Mouse (Mus musculus) limb, embryonic 15.5 days (tissue): ENCODE measurements around the gene Ndufa5. TPM values are rescaled to one million over a fixed set of nuclear protein-coding genes. Genes with fewer than 3 reads are reported as not detected.
A peak's percentile ranks its signal among the peaks of the same experiment; 100 is the strongest.

Experiments used
- ATAC-seq: fragments of 200-750 bp; cut with Nextera tagmentation; 2 replicates; pipeline ENCODE4 v1.8.0; 2017; ENCODE audit warnings: low read depth, moderate TSS enrichment; ENCODE audit not compliant: insufficient number of reproducible peaks, low FRiP score, low TSS enrichment
- H3K27ac ChIP-seq: fragments of 300-500 bp; sonication (generic); 2 replicates; pipeline ENCODE4 v1.5.1; 2015; ENCODE audit warnings: moderate library complexity, mild to moderate bottlenecking, inconsistent platforms
- H3K27me3 ChIP-seq: fragments of 300-500 bp; sonication (generic); 2 replicates; pipeline ENCODE4 v1.6.1; 2015; ENCODE audit warnings: inconsistent platforms
- H3K36me3 ChIP-seq: fragments of 300-500 bp; sonication (generic); 2 replicates; pipeline ENCODE4 v1.6.1; 2015; ENCODE audit warnings: inconsistent platforms
- H3K4me1 ChIP-seq: fragments of 300-500 bp; sonication (generic); 2 replicates; pipeline ENCODE4 v1.6.1; 2015; ENCODE audit warnings: inconsistent platforms
- H3K4me2 ChIP-seq: fragments of 300-500 bp; sonication (generic); 2 replicates; pipeline ENCODE4 v1.6.1; 2015; ENCODE audit warnings: mild to moderate bottlenecking, inconsistent platforms
- H3K4me3 ChIP-seq: fragments of 300-500 bp; sonication (generic); 2 replicates; pipeline ENCODE4 v1.5.1; 2015; ENCODE audit warnings: mild to moderate bottlenecking, inconsistent platforms
- H3K9ac ChIP-seq: fragments of 300-500 bp; sonication (generic); 2 replicates; pipeline ENCODE4 v1.6.1; 2015; ENCODE audit warnings: inconsistent platforms
- H3K9me3 ChIP-seq: fragments of 300-500 bp; sonication (generic); 2 replicates; pipeline ENCODE4 v1.6.1; 2016; ENCODE audit warnings: inconsistent platforms
- WGBS: fragments of 180-500 bp; shearing (Covaris S2); methylation state at CpG from one replicate; pipeline ENCODE4 v1.1.7; 2015; 5-methylcytosine and 5-hydroxymethylcytosine counted together
- polyA plus RNA-seq: library from polyadenylated mRNA; unstranded; fragments of >200 nt; fragmentation: Nextera tagmentation; extraction: Ambion mirVana; gene quantifications from 2 replicates; pipeline ENCODE4 v1.2.1, GENCODE M21; 2015

The Ndufa5 gene
- polyA plus RNA-seq: 305 and 311 TPM in 2 replicates

DNA sequence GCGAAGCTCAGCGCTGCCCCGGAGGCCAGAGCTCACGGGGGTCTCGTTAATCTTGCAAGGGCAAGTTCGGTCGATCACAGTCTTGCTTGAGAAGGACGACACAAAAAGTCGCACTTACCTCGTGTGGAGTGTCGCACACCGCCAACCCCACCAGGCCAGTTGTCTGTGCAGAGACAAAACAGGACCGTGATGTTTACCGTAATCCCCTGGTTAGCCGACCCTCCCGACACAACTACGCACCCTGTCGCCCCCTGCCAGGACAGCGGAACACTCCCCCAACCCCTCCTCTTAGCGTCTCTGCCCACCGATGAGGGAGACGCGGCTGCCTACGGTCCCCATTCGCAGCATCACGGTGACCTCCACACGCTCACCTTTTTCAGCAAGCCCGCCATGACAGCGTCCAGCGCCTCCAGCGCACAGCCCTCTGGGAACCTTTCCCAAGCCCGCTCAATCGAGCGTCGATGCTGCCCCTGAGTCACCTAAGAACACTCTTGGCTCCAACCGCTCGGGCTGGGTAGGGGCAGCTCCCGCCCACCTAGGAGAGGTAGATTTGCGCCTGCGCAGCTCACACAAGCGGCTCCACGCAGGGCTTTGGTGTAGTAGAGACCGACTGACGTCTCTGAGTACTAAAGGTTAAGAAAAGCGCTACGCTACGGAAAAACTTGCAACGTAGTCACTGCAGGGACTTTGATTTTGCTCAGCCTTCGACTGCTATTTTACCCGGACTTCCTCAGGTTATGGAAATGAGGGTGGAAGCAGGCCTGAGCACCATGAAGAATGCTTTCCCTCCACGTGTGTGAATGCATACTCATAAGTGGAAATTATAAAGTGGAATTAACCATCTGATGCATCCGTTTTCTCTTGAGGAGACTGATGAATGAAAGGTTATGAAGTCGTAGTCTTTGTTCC is at the start of gene Ndufa5:
Ndufa5 (minus strand) TSS at position 859 of the 909 bp plus-strand sequence.
- ATAC-seq: peak; percentile 95
- Histone ChIP-seq H3K9me3 (no peaks in the 10 kb centered on the region), H3K27ac (peak within 1 kb of the TSS; percentile 72), H3K4me2 (peak within 1 kb of the TSS; percentile 63), H3K4me1 (peaks cover 18% of the 10 kb centered on the region), H3K4me3 (peak within 1 kb of the TSS; percentile 77), H3K27me3 (no peaks in the 10 kb centered on the region), H3K9ac (peak within 1 kb of the TSS; percentile 64), H3K36me3 (peaks cover 6% of the 10 kb centered on the region)
- under 1% methylated on average over 53 of the region's 53 CpGs for WGBS

DNA sequence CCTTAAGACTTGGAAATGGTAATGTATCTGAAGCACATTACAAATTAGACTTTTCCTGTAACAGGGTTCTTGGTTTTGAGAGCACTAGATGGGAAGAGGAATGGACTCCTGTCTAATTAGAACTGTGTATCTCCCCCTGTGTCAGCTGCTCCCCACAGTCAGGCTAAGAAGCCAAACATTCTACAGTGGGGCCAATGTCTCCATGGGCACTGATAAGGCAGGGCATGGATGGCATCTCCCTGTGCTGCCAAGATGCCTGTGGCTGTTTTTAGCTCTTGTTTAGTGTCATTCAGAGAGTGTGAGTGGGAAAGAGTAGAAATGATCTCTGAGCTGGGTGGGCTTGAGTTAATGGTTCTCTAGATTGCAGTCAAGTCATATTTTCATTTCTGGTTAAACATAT is 45.5 kb upstream of the Ndufa5 start:
- no peak for ATAC-seq
- Histone ChIP-seq H3K9me3 (no peaks in the 10 kb centered on the region), H3K27ac (no peak overlapping the region), H3K4me1 (no peaks in the 10 kb centered on the region), H3K27me3 (no peaks in the 10 kb centered on the region), H3K4me3 (no peak overlapping the region), H3K4me2 (no peak overlapping the region), H3K36me3 (no peaks in the 10 kb centered on the region), H3K9ac (no peak overlapping the region)

DNA sequence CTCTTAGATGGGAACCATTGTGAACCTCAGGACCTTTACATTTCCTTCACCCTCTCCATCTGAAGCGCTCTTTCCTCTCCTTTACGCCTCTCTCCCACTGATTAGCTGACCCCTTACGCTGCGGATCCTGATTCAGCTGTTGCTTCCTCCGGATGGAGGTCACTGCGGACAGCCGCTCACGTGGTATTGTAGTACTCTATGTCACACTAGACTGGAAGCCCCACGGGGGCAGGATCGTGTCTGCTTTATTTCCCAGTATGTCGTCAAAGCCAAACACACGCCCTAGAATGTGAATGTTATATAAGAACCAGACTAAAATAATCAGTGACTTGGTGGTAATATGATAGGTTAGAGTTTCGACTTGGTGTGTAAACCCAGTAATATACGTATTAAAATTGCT is 44.6 kb upstream of the Ndufa5 start:
- WGBS: 87% methylated on average over 14 of the region's 14 CpGs
- no peak overlapping the region for H3K4me3 ChIP-seq
- H3K27ac ChIP-seq: no peak overlapping the region

DNA sequence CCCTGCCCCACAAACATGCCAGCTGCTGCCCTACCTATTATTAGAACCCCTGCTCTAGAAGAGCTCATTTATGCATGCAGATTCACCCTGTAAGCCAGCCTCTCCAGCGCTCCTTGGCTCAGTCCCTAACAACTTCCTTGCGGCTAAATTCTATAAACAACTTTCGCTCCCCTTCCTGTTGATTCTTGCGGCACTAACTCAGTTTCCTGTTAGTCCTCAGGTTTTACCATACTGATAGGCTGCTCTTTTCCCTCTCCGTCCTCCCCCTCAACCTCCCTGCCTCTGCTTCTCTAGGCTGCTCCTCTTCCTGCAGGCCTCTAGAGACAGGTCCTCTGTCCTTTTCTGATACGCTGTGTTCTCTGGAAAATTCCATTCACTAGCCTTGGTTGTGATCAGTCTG is 43.3 kb upstream of the Ndufa5 start:
- no peaks in the 10 kb centered on the region for H3K27me3 ChIP-seq
- no peaks in the 10 kb centered on the region for H3K9me3 ChIP-seq
- H3K4me2 ChIP-seq: no peak overlapping the region
- no peak overlapping the region for H3K27ac ChIP-seq
- H3K36me3 ChIP-seq: no peaks in the 10 kb centered on the region
- H3K9ac ChIP-seq: no peak overlapping the region
- WGBS: 73% methylated on average over 6 of the region's 6 CpGs
- no peak overlapping the region for H3K4me3 ChIP-seq
- no peaks in the 10 kb centered on the region for H3K4me1 ChIP-seq
- no peak for ATAC-seq

More for the DNA sequence above, 44.6 kb upstream of the Ndufa5 start:
- Histone ChIP-seq H3K9ac (no peak overlapping the region), H3K36me3 (no peaks in the 10 kb centered on the region), H3K9me3 (no peaks in the 10 kb centered on the region), H3K4me2 (no peak overlapping the region), H3K4me1 (no peaks in the 10 kb centered on the region), H3K27me3 (no peaks in the 10 kb centered on the region)
- no peak for ATAC-seq

DNA sequence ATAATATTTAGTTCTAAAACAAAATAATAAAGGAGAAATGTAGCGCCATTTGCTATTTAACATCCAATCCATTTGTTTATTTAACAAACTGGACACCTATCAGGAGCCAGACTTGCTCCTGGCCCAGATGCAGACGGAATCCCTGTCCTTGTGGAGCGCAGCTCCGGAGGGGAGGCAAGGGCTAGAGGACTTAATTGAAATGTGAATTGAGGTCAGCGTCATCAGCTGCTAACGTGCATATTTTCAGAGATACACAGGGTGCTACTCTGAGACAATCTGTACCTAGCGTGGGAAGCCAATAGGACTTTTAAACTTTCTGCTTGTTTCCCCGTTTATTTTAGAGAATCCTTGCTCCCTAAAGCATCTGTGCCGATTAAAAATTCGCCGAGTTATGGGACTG is 42.5 kb upstream of the Ndufa5 start:
- Histone ChIP-seq H3K9me3 (no peaks in the 10 kb centered on the region), H3K27me3 (no peaks in the 10 kb centered on the region), H3K4me3 (no peak overlapping the region), H3K27ac (no peak overlapping the region), H3K9ac (no peak overlapping the region), H3K4me2 (no peak overlapping the region), H3K4me1 (no peaks in the 10 kb centered on the region), H3K36me3 (no peaks in the 10 kb centered on the region)
- ATAC-seq: no peak
- WGBS: 70% methylated on average over 11 of the region's 11 CpGs

DNA sequence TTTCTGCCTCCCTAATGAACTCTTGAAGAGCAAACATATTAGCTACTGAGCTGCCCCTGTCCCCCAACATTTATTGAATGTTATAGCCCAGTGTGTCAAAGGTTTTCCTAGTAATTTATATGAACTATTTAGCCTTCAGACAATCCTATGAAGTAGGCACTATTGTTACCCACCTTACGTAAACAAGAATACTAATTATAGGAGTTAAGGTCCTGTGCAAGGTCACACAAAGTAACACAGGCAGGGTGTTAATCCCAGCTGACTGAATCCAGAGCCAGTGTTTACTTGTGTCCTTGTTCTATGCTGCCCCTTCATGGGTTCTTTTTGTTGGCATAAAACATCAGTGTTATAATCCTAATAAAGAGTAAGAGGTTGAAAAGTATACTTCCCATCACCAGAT is 41.9 kb upstream of the Ndufa5 start:
- H3K27ac ChIP-seq: no peak overlapping the region
- no peak overlapping the region for H3K4me2 ChIP-seq
- no peak overlapping the region for H3K9ac ChIP-seq
- ATAC-seq: no peak
- no peaks in the 10 kb centered on the region for H3K4me1 ChIP-seq
- WGBS: 65% methylated on average over 1 of the region's 1 CpGs
- no peaks in the 10 kb centered on the region for H3K27me3 ChIP-seq
- no peaks in the 10 kb centered on the region for H3K9me3 ChIP-seq
- no peak overlapping the region for H3K4me3 ChIP-seq
- H3K36me3 ChIP-seq: no peaks in the 10 kb centered on the region

DNA sequence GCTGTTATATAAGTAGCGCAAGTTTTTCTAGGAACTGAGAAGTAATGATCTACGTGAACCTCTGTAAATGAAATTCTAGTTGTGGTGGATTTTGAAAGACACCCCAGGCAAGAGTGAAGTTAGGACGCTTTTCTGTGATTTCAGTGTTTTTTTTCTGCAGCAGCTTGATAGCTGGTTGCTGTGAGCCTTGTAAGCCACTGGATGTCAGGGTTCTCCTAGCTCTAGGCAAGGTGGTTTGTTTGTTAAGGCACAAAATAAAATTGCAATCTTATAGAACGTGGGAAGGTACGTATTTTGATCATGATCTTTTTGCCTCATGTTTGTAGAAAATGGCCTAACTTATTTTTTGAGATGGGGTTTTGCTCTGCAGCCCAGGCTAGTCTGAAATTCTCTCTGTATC is 41.1 kb upstream of the Ndufa5 start:
- 76% methylated on average over 5 of the region's 5 CpGs for WGBS
- Histone ChIP-seq H3K4me1 (no peaks in the 10 kb centered on the region), H3K4me2 (no peak overlapping the region), H3K27ac (no peak overlapping the region), H3K36me3 (no peaks in the 10 kb centered on the region), H3K9ac (no peak overlapping the region), H3K4me3 (no peak overlapping the region), H3K9me3 (no peaks in the 10 kb centered on the region), H3K27me3 (no peaks in the 10 kb centered on the region)
- ATAC-seq: no peak

DNA sequence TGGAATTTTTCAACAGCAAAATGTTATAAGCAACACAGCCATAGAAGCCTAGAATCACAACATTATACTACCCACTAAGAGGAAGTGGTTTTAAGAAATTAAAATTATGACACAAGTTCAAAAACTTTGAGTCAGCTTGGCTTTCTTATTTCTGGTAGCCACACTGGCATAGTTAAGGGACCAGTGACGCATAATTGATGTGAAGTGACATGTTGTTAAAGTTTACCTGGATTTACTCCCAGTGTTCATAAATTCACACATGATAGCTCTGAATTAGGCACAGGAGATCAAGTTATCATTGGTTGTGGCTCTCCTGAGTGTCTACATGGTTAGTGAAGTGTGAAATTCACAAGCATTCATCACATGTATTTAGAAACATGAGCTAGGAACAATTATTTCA is 37.1 kb upstream of the Ndufa5 start:
- H3K27ac ChIP-seq: no peak overlapping the region
- H3K36me3 ChIP-seq: no peaks in the 10 kb centered on the region
- H3K4me3 ChIP-seq: no peak overlapping the region
- no peaks in the 10 kb centered on the region for H3K4me1 ChIP-seq
- no peaks in the 10 kb centered on the region for H3K27me3 ChIP-seq
- no peaks in the 10 kb centered on the region for H3K9me3 ChIP-seq
- WGBS: 84% methylated on average over 1 of the region's 1 CpGs
- H3K9ac ChIP-seq: no peak overlapping the region
- ATAC-seq: no peak
- H3K4me2 ChIP-seq: no peak overlapping the region

DNA sequence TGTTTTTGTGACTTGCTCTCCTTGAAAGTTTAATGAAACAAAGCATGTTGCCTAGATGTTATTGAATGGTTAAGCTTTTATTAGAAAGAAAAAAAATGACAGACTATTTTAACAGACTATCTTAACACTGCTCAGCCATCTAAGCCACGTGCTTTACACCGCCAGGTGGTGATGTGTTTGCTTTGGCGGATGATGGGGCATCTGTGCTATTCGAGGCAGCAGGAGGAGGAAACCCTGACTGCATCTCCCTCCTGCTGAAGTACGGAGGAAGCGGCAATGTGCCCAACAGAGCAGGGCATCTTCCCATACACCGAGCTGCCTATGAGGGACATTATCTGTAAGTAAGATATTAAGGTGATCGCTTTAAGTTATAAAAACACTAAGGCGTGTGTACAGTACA is 36.3 kb upstream of the Ndufa5 start:
- no peak for ATAC-seq
- no peak overlapping the region for H3K27ac ChIP-seq
- no peak overlapping the region for H3K4me2 ChIP-seq
- H3K9ac ChIP-seq: no peak overlapping the region
- no peaks in the 10 kb centered on the region for H3K4me1 ChIP-seq
- H3K9me3 ChIP-seq: no peaks in the 10 kb centered on the region
- H3K36me3 ChIP-seq: no peaks in the 10 kb centered on the region
- H3K4me3 ChIP-seq: no peak overlapping the region
- 73% methylated on average over 9 of the region's 9 CpGs for WGBS
- no peaks in the 10 kb centered on the region for H3K27me3 ChIP-seq

DNA sequence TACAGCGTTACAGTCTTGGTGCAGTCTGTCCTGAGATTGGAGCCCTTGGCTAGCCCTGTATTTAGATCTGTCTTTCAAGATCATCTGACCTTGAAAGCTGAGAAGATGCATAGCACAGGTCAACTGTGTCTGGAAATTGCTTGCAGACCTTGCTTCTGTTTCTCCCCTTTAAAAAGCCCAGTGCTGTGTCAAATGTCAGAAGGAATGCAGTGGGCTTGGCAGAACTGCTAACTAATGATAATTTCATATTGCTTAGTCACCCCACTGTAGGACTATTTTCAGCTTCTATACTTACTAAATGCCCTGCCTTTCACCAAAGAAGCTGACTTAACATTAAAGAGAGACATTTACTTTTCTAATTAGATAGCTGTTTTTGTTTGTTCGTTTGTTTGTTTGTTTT is 27.7 kb upstream of the Ndufa5 start:
- Histone ChIP-seq H3K4me2 (no peak overlapping the region), H3K9ac (no peak overlapping the region), H3K4me1 (no peaks in the 10 kb centered on the region), H3K9me3 (no peaks in the 10 kb centered on the region), H3K4me3 (no peak overlapping the region), H3K36me3 (no peaks in the 10 kb centered on the region), H3K27me3 (no peaks in the 10 kb centered on the region), H3K27ac (no peak overlapping the region)
- no peak for ATAC-seq
- WGBS: 72% methylated on average over 2 of the region's 2 CpGs

DNA sequence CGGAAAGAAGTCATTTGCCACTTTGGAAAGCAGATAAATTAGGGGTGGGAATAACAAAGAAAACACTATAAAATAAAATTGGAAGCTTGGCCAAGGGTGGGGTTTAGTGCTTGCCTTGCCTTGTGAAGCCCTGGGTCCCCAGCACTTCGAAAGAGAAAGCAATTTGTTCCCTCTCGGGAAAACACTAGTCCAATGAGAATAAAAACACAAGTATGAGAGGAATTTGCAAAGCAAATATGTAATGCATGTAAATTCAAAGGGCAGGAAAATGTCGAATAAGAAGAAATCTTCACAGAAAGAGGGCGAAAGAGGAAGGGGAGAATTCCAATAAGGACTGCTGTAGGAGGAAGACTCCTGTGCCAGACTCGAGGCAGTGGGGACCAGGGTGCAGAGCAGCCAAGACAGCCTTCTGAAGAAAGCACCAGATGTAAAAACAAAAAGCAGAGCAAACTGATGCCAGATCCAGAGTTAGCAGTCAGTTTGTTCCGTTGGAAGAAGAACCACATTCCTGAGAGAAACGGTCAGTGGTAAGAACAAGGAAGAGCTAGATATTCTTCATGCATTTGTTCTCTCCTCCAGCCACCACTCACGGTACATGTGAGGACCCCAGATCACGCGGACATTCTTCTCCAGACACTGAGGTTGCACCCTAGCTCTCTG is 26.7 kb upstream of the Ndufa5 start:
- 61% methylated on average over 11 of the region's 11 CpGs for WGBS
- Histone ChIP-seq H3K9me3 (no peaks in the 10 kb centered on the region), H3K4me3 (no peak overlapping the region), H3K4me1 (no peaks in the 10 kb centered on the region), H3K9ac (no peak overlapping the region), H3K27me3 (no peaks in the 10 kb centered on the region), H3K36me3 (no peaks in the 10 kb centered on the region), H3K27ac (no peak overlapping the region), H3K4me2 (no peak overlapping the region)
- no peak for ATAC-seq

DNA sequence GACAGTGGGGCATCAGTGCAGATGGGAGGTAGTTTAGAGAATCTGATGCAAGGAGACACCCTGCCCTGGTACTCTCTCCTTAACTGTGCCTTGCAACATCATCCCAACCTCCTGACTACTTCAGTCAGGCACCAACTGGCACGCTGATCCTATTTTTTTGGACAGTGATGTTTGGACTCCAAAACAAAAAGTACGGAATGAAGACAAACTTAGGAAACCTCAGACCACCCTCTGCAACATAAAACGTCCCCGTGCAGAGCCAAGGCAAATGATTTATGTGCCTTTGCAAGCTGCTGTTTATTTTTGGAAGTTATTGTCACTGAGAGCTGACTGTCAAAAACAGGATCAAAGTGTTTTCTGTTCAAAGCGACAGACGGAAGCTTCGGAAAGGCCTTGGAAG is 24.2 kb upstream of the Ndufa5 start:
- Histone ChIP-seq H3K27ac (no peak overlapping the region), H3K9ac (no peak overlapping the region), H3K4me3 (no peak overlapping the region), H3K36me3 (no peaks in the 10 kb centered on the region), H3K4me1 (no peaks in the 10 kb centered on the region), H3K9me3 (no peaks in the 10 kb centered on the region), H3K4me2 (no peak overlapping the region), H3K27me3 (no peaks in the 10 kb centered on the region)
- ATAC-seq: no peak
- 57% methylated on average over 7 of the region's 7 CpGs for WGBS
